Mouse (Mus musculus): ENCODE measurements around the gene Abhd17c. TPM values are rescaled to one million over a fixed set of nuclear protein-coding genes. Genes with fewer than 3 reads are reported as not detected.

Gene Abhd17c
- polyA plus RNA-seq, 1 experiment from 2014 or later: 71.3 TPM

Other genes starting within 250 kb of the Abhd17c start
- 0.71 and 0.94 TPM in 2 replicates for gene Cemip, start 65.4 kb downstream of the Abhd17c start, polyA plus RNA-seq (2014; fragmentation: Nextera tagmentation; extraction: Ambion mirVana)